Mouse (Mus musculus) midbrain, embryonic 10.5 days (tissue): ENCODE data around the gene Epor. TPM values are rescaled to one million over a fixed set of nuclear protein-coding genes. Genes with fewer than 3 reads are reported as not detected.

ENCODE experiments used
- DNase-seq: peaks from one replicate; pipeline ENCODE4 v3.0.0-alpha.2; 2017; ENCODE audit warnings: low spot score
- H3K27ac ChIP-seq: fragments of 300-500 bp; sonication (generic); replicated peaks from 2 replicates; pipeline ENCODE4 v1.5.1; 2016; ENCODE audit warnings: mild to moderate bottlenecking
- H3K27me3 ChIP-seq: fragments of 300-500 bp; sonication (generic); 2 replicates; pipeline ENCODE4 v1.6.1; 2016; ENCODE audit warnings: low read depth, mild to moderate bottlenecking; ENCODE audit not compliant: poor library complexity, severe bottlenecking
- H3K36me3 ChIP-seq: fragments of 300-500 bp; sonication (generic); 2 replicates; pipeline ENCODE4 v1.6.1; 2016; ENCODE audit warnings: mild to moderate bottlenecking, moderate library complexity
- H3K4me1 ChIP-seq: fragments of 300-500 bp; sonication (generic); 2 replicates; pipeline ENCODE4 v1.6.1; 2016
- H3K4me3 ChIP-seq: fragments of 300-500 bp; sonication (generic); 2 replicates; pipeline ENCODE4 v1.5.1; 2016; ENCODE audit warnings: mild to moderate bottlenecking, moderate library complexity
- H3K9me3 ChIP-seq: fragments of 300-500 bp; sonication (generic); replicated peaks from 2 replicates; pipeline ENCODE4 v1.6.1; 2016; ENCODE audit warnings: mild to moderate bottlenecking
- WGBS: fragments of 180-500 bp; shearing (Covaris S2); methylation state at CpG from one replicate; pipeline ENCODE4 v1.1.7; 2016; 5-methylcytosine and 5-hydroxymethylcytosine counted together
- polyA plus RNA-seq: library from polyadenylated mRNA; unstranded; fragments of >200 nt; fragmentation: Nextera tagmentation; extraction: Ambion mirVana; gene quantifications from 2 replicates; pipeline ENCODE4 v1.2.1, GENCODE M21; 2016

Gene Epor
- polyA plus RNA-seq, 1 experiment from 2014 or later: 10.2 TPM

- 0 out of 2 replicates have a peak overlapping the region, but pooled peaks have one; percentile 3 for H3K27ac ChIP-seq
- DNase-seq: no peak
- H3K4me1 ChIP-seq: peaks cover 19% of the 10 kb centered on the region
- 7% methylated on average over 21 of the region's 28 CpGs for WGBS
- H3K4me3 ChIP-seq: peak overlapping the region; percentile 37
- peaks cover 44% of the 10 kb centered on the region for H3K27me3 ChIP-seq
- H3K36me3 ChIP-seq: no peaks in the 10 kb centered on the region
- peaks cover 8% of the 10 kb centered on the region; the same call in 1 of the 2 replicates for H3K9me3 ChIP-seq
These were observed 15.7 kb downstream of the Epor start for GRCm38 (mm10) chr9:21947540-21948130.

GRCm38 (mm10) chr9:21944267-21944666 is 19.0 kb downstream of the Epor start:
- WGBS: 25% methylated on average over 23 of the region's 23 CpGs
- no peak overlapping the region for H3K27ac ChIP-seq
- H3K36me3 ChIP-seq: peaks cover 8% of the 10 kb centered on the region; the same call in 1 of the 2 replicates

GRCm38 (mm10) chr9:21943638-21944037 is 19.7 kb downstream of the Epor start:
- H3K27ac ChIP-seq: no peak overlapping the region
- no peak overlapping the region for H3K4me3 ChIP-seq
- H3K9me3 ChIP-seq: peaks cover 8% of the 10 kb centered on the region; the same call in 1 of the 2 replicates
- DNase-seq: no peak
- H3K4me1 ChIP-seq: peaks cover 19% of the 10 kb centered on the region
- H3K36me3 ChIP-seq: peaks cover 8% of the 10 kb centered on the region; the same call in 1 of the 2 replicates
- 60% methylated on average over 12 of the region's 12 CpGs for WGBS
- H3K27me3 ChIP-seq: peaks cover 38% of the 10 kb centered on the region

More at GRCm38 (mm10) chr9:21944267-21944666, 19.0 kb downstream of the Epor start:
- H3K9me3 ChIP-seq: peaks cover 8% of the 10 kb centered on the region; the same call in 1 of the 2 replicates
- H3K4me3 ChIP-seq: no peak overlapping the region
- DNase-seq: peak; percentile 28
- peaks cover 19% of the 10 kb centered on the region for H3K4me1 ChIP-seq
- peaks cover 44% of the 10 kb centered on the region for H3K27me3 ChIP-seq

- Histone ChIP-seq H3K27me3 (peaks cover 32% of the 10 kb centered on the region), H3K9me3 (peaks cover 8% of the 10 kb centered on the region; the same call in 1 of the 2 replicates), H3K36me3 (peaks cover 8% of the 10 kb centered on the region; the same call in 1 of the 2 replicates), H3K27ac (no peak overlapping the region), H3K4me1 (peaks cover 24% of the 10 kb centered on the region), H3K4me3 (no peak overlapping the region)
- DNase-seq: no peak
- WGBS: 78% methylated on average over 11 of the region's 12 CpGs
These were observed 20.3 kb downstream of the Epor start for GRCm38 (mm10) chr9:21943046-21943445.

- H3K4me1 ChIP-seq: peaks cover 26% of the 10 kb centered on the region
- H3K27me3 ChIP-seq: peaks cover 22% of the 10 kb centered on the region
- H3K36me3 ChIP-seq: peaks cover 8% of the 10 kb centered on the region; the same call in 1 of the 2 replicates
- peaks cover 1% of the 10 kb centered on the region; the same call in 1 of the 2 replicates for H3K9me3 ChIP-seq
- WGBS: 89% methylated on average over 4 of the region's 4 CpGs
- DNase-seq: no peak
- no peak overlapping the region for H3K27ac ChIP-seq
- peak overlapping the region; percentile 68; the same call in 1 of the 2 replicates for H3K4me3 ChIP-seq
These were observed 25.0 kb downstream of the Epor start for GRCm38 (mm10) chr9:21938234-21938855.

- peaks cover 8% of the 10 kb centered on the region; the same call in 1 of the 2 replicates for H3K36me3 ChIP-seq
- DNase-seq: no peak
- H3K4me3 ChIP-seq: peak overlapping the region; percentile 68
- peaks cover 28% of the 10 kb centered on the region for H3K4me1 ChIP-seq
- 77% methylated on average over 4 of the region's 4 CpGs for WGBS
- H3K9me3 ChIP-seq: no peaks in the 10 kb centered on the region
- H3K27ac ChIP-seq: no peak overlapping the region
- H3K27me3 ChIP-seq: peaks cover 25% of the 10 kb centered on the region
These were observed 25.6 kb downstream of the Epor start for GRCm38 (mm10) chr9:21937711-21938175.

GRCm38 (mm10) chr9:21936692-21937570 is 26.4 kb downstream of the Epor start, which contains the start of gene Plppr2:
TSS of gene Plppr2 (plus strand) at chr9:21937033.
- peaks cover 8% of the 10 kb centered on the region; the same call in 1 of the 2 replicates for H3K36me3 ChIP-seq
- H3K27ac ChIP-seq: peak within 1 kb of the TSS; percentile 87
- WGBS: 3% methylated on average over 42 of the region's 43 CpGs

GRCm38 (mm10) chr9:21935466-21936131 is 27.7 kb downstream of the Epor start:
- H3K4me1 ChIP-seq: peaks cover 30% of the 10 kb centered on the region
- no peak overlapping the region for H3K4me3 ChIP-seq
- H3K27me3 ChIP-seq: peaks cover 29% of the 10 kb centered on the region
- H3K36me3 ChIP-seq: 0 out of 2 replicates have a peak, but pooled peaks cover under 1% of the 10 kb centered on the region
- H3K9me3 ChIP-seq: no peaks in the 10 kb centered on the region
- H3K27ac ChIP-seq: no peak overlapping the region
- WGBS: 87% methylated on average over 7 of the region's 7 CpGs
- DNase-seq: no peak

More at GRCm38 (mm10) chr9:21936692-21937570, 26.4 kb downstream of the Epor start, which contains the start of gene Plppr2:
- Histone ChIP-seq H3K9me3 (no peaks in the 10 kb centered on the region), H3K4me1 (peaks cover 30% of the 10 kb centered on the region), H3K27me3 (peaks cover 29% of the 10 kb centered on the region), H3K4me3 (peak within 1 kb of the TSS; percentile 68)
- DNase-seq: peak; percentile 99

- WGBS: 90% methylated on average over 12 of the region's 12 CpGs
- Histone ChIP-seq H3K36me3 (no peaks in the 10 kb centered on the region), H3K9me3 (no peaks in the 10 kb centered on the region), H3K4me3 (no peak overlapping the region), H3K27ac (no peak overlapping the region), H3K4me1 (peaks cover 30% of the 10 kb centered on the region), H3K27me3 (peaks cover 29% of the 10 kb centered on the region)
- DNase-seq: no peak
These were observed 29.3 kb downstream of the Epor start for GRCm38 (mm10) chr9:21934021-21934420.

GRCm38 (mm10) chr9:21932445-21933137 is 30.7 kb downstream of the Epor start:
- Histone ChIP-seq H3K27ac (no peak overlapping the region), H3K27me3 (peaks cover 29% of the 10 kb centered on the region), H3K36me3 (no peaks in the 10 kb centered on the region), H3K4me3 (no peak overlapping the region), H3K4me1 (peaks cover 23% of the 10 kb centered on the region), H3K9me3 (no peaks in the 10 kb centered on the region)
- no peak for DNase-seq
- WGBS: 58% methylated on average over 12 of the region's 12 CpGs

- WGBS: 80% methylated on average over 2 of the region's 2 CpGs
- Histone ChIP-seq H3K4me1 (peaks cover 19% of the 10 kb centered on the region), H3K27ac (no peak overlapping the region), H3K4me3 (no peak overlapping the region), H3K9me3 (no peaks in the 10 kb centered on the region), H3K36me3 (no peaks in the 10 kb centered on the region), H3K27me3 (peaks cover 29% of the 10 kb centered on the region)
- DNase-seq: no peak
These were observed 31.3 kb downstream of the Epor start for GRCm38 (mm10) chr9:21932006-21932405.
